Mouse (Mus musculus) myocyte (in vitro differentiated cells): Measurements from ENCODE around the gene Cryz. TPM values are rescaled to one million over a fixed set of nuclear protein-coding genes. Genes with fewer than 3 reads are reported as not detected.

Experiments
- H3K27me3 ChIP-seq: one replicate; pipeline ENCODE4 v1.6.1; 2011; ENCODE audit not compliant: control insufficient read depth, insufficient read depth, insufficient read length
- H3K36me3 ChIP-seq: one replicate; pipeline ENCODE4 v1.6.1; 2011; ENCODE audit not compliant: control insufficient read depth, insufficient read depth
- H3K4me2 ChIP-seq: one replicate; pipeline ENCODE4 v1.6.1; 2011; ENCODE audit warnings: low read depth, control low read depth
- H3K4me3 ChIP-seq: one replicate; pipeline ENCODE4 v1.5.1; 2011; ENCODE audit warnings: mild to moderate bottlenecking, control low read depth, moderate library complexity
- H3K79me2 ChIP-seq: one replicate; pipeline ENCODE4 v1.6.1; 2011; ENCODE audit not compliant: control insufficient read depth, insufficient read depth
- H3ac ChIP-seq: one replicate; pipeline ENCODE4 v1.6.1; 2011; ENCODE audit not compliant: control insufficient read depth, insufficient read length
- CEBPB ChIP-seq: IDR thresholded peaks from 2 replicates; pipeline ENCODE4 v1.6.1; 2011; ENCODE audit warnings: mild to moderate bottlenecking, moderate library complexity; ENCODE audit not compliant: poor library complexity, insufficient read depth, severe bottlenecking
- E2F4 ChIP-seq: IDR thresholded peaks from one replicate; pipeline ENCODE4 v1.6.1; 2011; ENCODE audit warnings: mild to moderate bottlenecking, control low read depth, moderate library complexity; ENCODE audit not compliant: insufficient read depth
- MAX ChIP-seq: IDR thresholded peaks from one replicate; pipeline ENCODE4 v1.6.1; 2011; ENCODE audit warnings: low read depth, mild to moderate bottlenecking, control low read depth
- MYOD1 ChIP-seq, 3 experiments: IDR thresholded peaks; one replicate each; pipeline ENCODE4 v1.6.1; 2011; ENCODE audit warnings: control low read depth in 2 of 3, low read depth in 2 of 3, mild to moderate bottlenecking in 2 of 3, moderate library complexity in 1 of 3; ENCODE audit not compliant: insufficient read length in 2 of 3, control insufficient read depth in 1 of 3
- MYOG ChIP-seq, 3 experiments: IDR thresholded peaks; one replicate each; pipeline ENCODE4 v1.6.1; 2011; ENCODE audit warnings: control low read depth in 2 of 3, low read depth in 2 of 3, mild to moderate bottlenecking in 2 of 3; ENCODE audit not compliant: insufficient read length in 2 of 3, control insufficient read depth in 1 of 3, insufficient read depth in 1 of 3
- POLR2A ChIP-seq: IDR thresholded peaks from one replicate; pipeline ENCODE4 v1.6.1; 2011; ENCODE audit warnings: low read depth, mild to moderate bottlenecking, control low read depth, moderate library complexity; ENCODE audit not compliant: insufficient read length
- POLR2AphosphoS2 ChIP-seq: IDR thresholded peaks from one replicate; pipeline ENCODE4 v1.6.1; 2011; ENCODE audit warnings: low read depth, control low read depth; ENCODE audit not compliant: insufficient read length
- REST ChIP-seq: IDR thresholded peaks from one replicate; pipeline ENCODE4 v1.6.1; 2011; ENCODE audit warnings: mild to moderate bottlenecking, control low read depth, moderate library complexity; ENCODE audit not compliant: insufficient read depth, insufficient read length
- SRF ChIP-seq: IDR thresholded peaks from one replicate; pipeline ENCODE4 v1.6.1; 2011; ENCODE audit warnings: low read depth; ENCODE audit not compliant: control insufficient read depth, insufficient read length
- TCF12 ChIP-seq: IDR thresholded peaks from one replicate; pipeline ENCODE4 v1.6.1; 2011; ENCODE audit warnings: mild to moderate bottlenecking, control low read depth; ENCODE audit not compliant: poor library complexity, insufficient read depth, severe bottlenecking
- TCF3 ChIP-seq: IDR thresholded peaks from one replicate; pipeline ENCODE4 v1.6.1; 2011; ENCODE audit warnings: low read depth, control low read depth; ENCODE audit not compliant: insufficient read length
- USF1 ChIP-seq: IDR thresholded peaks from one replicate; pipeline ENCODE4 v1.6.1; 2011; ENCODE audit warnings: low read depth, mild to moderate bottlenecking, control low read depth, moderate library complexity
- polyA plus RNA-seq: library from polyadenylated mRNA; unstranded; fragments of >200 nt; fragmentation: generic; extraction: Trizol; gene quantifications from one replicate; pipeline ENCODE4 v1.2.1, GENCODE M21; 2012; ENCODE audit warnings: missing spikeins

The Cryz gene
- polyA plus RNA-seq, 1 experiment: 20.0 TPM

GRCm38 (mm10) chr3:154577895-154578294 lies 18.6 kb upstream of the Cryz start:
- Histone ChIP-seq H3K79me2 (no peaks in the 10 kb centered on the region), H3K36me3 (no peaks in the 10 kb centered on the region), H3K4me2 (no peak overlapping the region), H3K4me3 (no peak overlapping the region), H3K27me3 (no peaks in the 10 kb centered on the region), H3ac (no peak overlapping the region)
- TF ChIP-seq TCF3 (no peak), USF1 (no peak), REST (no peak), MAX (no peak), MYOG (IDR thresholded peaks at IDR 0.05; ENCODE audit: control insufficient read depth in 1 of 3, insufficient read depth in 1 of 3, insufficient read length in 2 of 3, low read depth in 2 of 3) (no peak), POLR2AphosphoS2 (no peak)

- H3K4me2 ChIP-seq: no peak overlapping the region
- no peak overlapping the region for H3K4me3 ChIP-seq
- H3K79me2 ChIP-seq: no peaks in the 10 kb centered on the region
- TF ChIP-seq CEBPB: no peak
- TF ChIP-seq SRF: no peak
- TF ChIP-seq POLR2A: no peak
- TF ChIP-seq MYOG (IDR thresholded peaks at IDR 0.05; ENCODE audit: control insufficient read depth in 1 of 3, insufficient read depth in 1 of 3, insufficient read length in 2 of 3, low read depth in 2 of 3): no peak
- TF ChIP-seq TCF3: no peak
- no peak for TF ChIP-seq REST
- no peak for TF ChIP-seq TCF12
- no peak for TF ChIP-seq POLR2AphosphoS2
- no peak for TF ChIP-seq E2F4
- TF ChIP-seq USF1: no peak
- no peak for TF ChIP-seq MYOD1 (IDR thresholded peaks at IDR 0.05; ENCODE audit: control insufficient read depth in 1 of 3, insufficient read length in 2 of 3, low read depth in 2 of 3)
- no peak for TF ChIP-seq MAX
- H3K36me3 ChIP-seq: no peaks in the 10 kb centered on the region
- H3K27me3 ChIP-seq: no peaks in the 10 kb centered on the region
- no peak overlapping the region for H3ac ChIP-seq
Observed at GRCm38 (mm10) chr3:154584351-154584750, 12.2 kb upstream of the Cryz start.

DNA sequence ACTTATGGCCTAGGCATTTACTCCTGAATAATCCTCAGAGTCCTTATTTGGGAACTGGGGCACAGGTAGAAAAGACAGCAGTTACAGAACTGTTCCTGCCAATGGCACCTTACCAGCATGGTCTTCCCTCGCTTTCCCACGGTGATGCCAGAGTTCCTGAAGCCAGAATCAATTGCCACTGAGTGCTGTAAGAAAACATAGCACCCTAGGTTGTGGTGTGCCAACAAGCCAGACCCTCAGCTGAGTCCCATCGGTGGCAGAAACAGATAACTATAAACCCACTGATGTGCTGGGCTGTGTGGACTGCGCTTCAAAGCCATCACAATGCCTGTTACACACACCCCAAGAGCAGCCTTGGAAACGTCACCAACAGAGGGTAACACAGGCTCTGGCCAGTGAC lies 5.5 kb upstream of the Cryz start:
- no peaks in the 10 kb centered on the region for H3K36me3 ChIP-seq
- no peak overlapping the region for H3K4me2 ChIP-seq
- H3K27me3 ChIP-seq: no peaks in the 10 kb centered on the region
- H3K4me3 ChIP-seq: no peak overlapping the region
- no peak overlapping the region for H3ac ChIP-seq
- TF ChIP-seq REST (no peak), TCF12 (no peak), TCF3 (no peak), MAX (no peak), MYOG (IDR thresholded peaks at IDR 0.05; ENCODE audit: control insufficient read depth in 1 of 3, insufficient read depth in 1 of 3, insufficient read length in 2 of 3, low read depth in 2 of 3) (no peak), CEBPB (no peak), POLR2A (no peak), SRF (no peak), MYOD1 (IDR thresholded peaks at IDR 0.05; ENCODE audit: control insufficient read depth in 1 of 3, insufficient read length in 2 of 3, low read depth in 2 of 3) (no peak), USF1 (no peak), POLR2AphosphoS2 (no peak), E2F4 (no peak)
- H3K79me2 ChIP-seq: no peaks in the 10 kb centered on the region

GRCm38 (mm10) chr3:154591621-154592020 lies 4.9 kb upstream of the Cryz start:
- TF ChIP-seq TCF3 (no peak), USF1 (no peak)
- Histone ChIP-seq H3K36me3 (no peaks in the 10 kb centered on the region), H3K27me3 (no peaks in the 10 kb centered on the region), H3K4me2 (no peak overlapping the region), H3K79me2 (no peaks in the 10 kb centered on the region), H3ac (no peak overlapping the region), H3K4me3 (no peak overlapping the region)

GRCm38 (mm10) chr3:154593596-154593995 lies 2.9 kb upstream of the Cryz start:
- no peak overlapping the region for H3K4me2 ChIP-seq
- no peaks in the 10 kb centered on the region for H3K36me3 ChIP-seq
- no peak overlapping the region for H3ac ChIP-seq
- H3K79me2 ChIP-seq: no peaks in the 10 kb centered on the region
- no peaks in the 10 kb centered on the region for H3K27me3 ChIP-seq
- no peak for TF ChIP-seq MYOG (IDR thresholded peaks at IDR 0.05; ENCODE audit: control insufficient read depth in 1 of 3, insufficient read depth in 1 of 3, insufficient read length in 2 of 3, low read depth in 2 of 3)
- no peak for TF ChIP-seq POLR2AphosphoS2
- TF ChIP-seq SRF: no peak
- no peak for TF ChIP-seq POLR2A
- no peak for TF ChIP-seq CEBPB
- no peak for TF ChIP-seq E2F4
- no peak for TF ChIP-seq USF1
- TF ChIP-seq MAX: no peak
- TF ChIP-seq TCF12: no peak
- TF ChIP-seq REST: no peak
- no peak for TF ChIP-seq TCF3
- no peak for TF ChIP-seq MYOD1 (IDR thresholded peaks at IDR 0.05; ENCODE audit: control insufficient read depth in 1 of 3, insufficient read length in 2 of 3, low read depth in 2 of 3)
- no peak overlapping the region for H3K4me3 ChIP-seq
